Mouse (Mus musculus): ENCODE results near the gene Eif4ebp2.

DNA sequence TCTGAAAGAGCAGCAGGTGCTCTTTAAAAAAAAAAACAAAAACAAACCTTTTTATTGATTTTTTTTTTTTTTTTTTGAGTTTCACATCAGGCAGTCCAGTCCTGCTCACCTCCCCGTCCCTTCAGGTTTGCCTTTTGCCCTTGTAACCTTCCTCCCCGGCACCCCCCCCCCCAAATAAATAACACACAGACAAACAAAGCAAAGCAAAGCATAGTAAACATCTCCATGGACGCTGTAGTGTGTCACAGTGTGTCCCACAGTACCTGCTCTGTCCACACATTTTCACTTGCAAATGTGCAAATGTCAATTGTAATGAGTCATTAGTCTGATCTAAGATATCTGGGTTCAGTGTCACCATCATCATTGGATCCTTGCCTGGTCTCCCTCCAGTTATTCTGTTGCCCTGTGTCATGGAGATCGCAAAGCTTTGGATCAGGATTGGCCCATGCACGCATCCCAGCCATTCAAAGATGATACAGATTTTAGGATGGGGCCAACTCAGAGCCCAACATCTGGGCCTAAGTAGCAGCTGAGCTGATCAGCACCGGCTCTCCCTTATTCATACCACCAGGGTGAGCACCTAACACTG lies 36.2 kb upstream of the Eif4ebp2 start:
- TF ChIP-seq CTCF (IDR thresholded peaks at IDR 0.05; ENCODE audit: extremely low read depth, insufficient read depth, insufficient read length, insufficient replicate concordance) (no peak), POLR2A (IDR thresholded peaks at IDR 0.05; ENCODE audit: low read depth, low read length) (no peak)

All from spleen, adult 2 months (tissue).